Mouse (Mus musculus): ENCODE data around the gene Tox4. TPM values are rescaled to one million over a fixed set of nuclear protein-coding genes. Genes with fewer than 3 reads are reported as not detected.
"Not testable (repeated sequence)": the region's sequence is repeated elsewhere in the genome, so short reads cannot be mapped to it uniquely, and the experiment has no call there.

Gene Tox4
- total RNA-seq (2017): 55.7 and 61.0 TPM in 2 replicates

DNA sequence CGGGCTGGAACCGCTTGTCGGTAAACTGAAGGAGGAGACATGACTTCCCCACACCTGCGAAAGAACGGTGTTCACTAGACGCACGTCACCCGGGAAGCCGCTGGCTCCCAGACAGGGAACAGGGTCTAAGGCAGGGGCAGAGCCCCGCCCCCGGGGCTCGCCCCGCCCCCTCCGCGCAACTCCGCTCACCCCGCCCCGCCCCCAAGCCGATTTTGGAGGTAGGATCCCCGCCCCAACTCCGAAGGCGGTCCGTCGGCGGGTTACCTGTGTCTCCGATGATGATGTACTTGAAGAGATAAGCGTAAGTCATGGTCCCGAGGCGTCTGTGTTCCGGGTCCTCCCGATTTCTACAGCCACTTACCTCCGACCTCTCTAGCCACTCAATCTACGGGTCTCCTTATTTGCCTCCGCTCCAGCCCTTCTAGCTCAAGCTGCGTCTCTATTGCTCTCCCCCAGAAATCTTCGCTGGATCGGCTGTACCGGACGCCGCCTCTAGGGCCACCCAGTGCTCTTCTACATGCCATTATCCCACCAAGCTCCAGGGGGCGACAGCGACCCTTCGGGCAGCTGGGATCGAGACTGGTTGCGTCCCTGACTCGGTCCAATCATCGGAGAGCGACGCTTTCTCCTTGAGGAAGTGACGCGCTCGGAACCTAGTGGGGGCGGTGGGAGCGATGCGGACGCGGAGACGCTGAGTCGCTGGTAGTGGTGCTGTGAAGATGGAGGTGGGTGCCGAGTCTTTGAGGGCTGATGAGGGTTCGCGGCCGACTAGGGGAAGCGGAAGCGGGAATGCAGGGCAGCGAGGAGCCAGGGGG is at the start of gene Tox4, which contains the start of gene Rab2b:
Tox4 (plus strand) TSS at position 215 of the 815 bp plus-strand sequence.
Rab2b (minus strand) TSS at position 614 of the 815 bp plus-strand sequence.
- peak; percentile 97 for ATAC-seq (ENCODE audit: extremely low read depth, insufficient number of reproducible peaks, low FRiP score, poor library complexity, severe bottlenecking)

- ATAC-seq (ENCODE audit: extremely low read depth, insufficient number of reproducible peaks, low FRiP score, poor library complexity, severe bottlenecking): no peak
Observed at GRCm38 (mm10) chr14:52232249-52232648, 46.7 kb upstream of the Tox4 start.

DNA sequence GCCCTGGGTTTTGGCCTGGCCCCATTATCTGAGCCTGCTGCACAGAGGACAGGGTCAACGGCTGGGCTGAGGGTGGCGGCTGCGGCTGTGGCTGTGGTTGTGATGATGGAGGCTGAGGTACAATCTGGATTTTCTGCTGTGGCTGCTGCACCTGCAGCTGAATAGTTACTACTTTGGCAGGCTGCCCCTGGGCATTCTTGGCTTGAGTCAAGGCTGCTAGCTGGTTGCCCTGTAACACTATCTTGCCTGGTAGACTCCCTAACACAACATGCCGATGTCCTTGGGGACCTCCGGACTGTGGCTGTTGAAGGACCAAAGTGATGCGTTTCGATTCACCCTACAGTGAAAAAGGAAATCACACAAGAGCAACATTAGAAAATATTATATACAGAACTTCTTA is 43.8 kb upstream of the Tox4 start:
- no peak for ATAC-seq (ENCODE audit: extremely low read depth, insufficient number of reproducible peaks, low FRiP score, poor library complexity, severe bottlenecking)

DNA sequence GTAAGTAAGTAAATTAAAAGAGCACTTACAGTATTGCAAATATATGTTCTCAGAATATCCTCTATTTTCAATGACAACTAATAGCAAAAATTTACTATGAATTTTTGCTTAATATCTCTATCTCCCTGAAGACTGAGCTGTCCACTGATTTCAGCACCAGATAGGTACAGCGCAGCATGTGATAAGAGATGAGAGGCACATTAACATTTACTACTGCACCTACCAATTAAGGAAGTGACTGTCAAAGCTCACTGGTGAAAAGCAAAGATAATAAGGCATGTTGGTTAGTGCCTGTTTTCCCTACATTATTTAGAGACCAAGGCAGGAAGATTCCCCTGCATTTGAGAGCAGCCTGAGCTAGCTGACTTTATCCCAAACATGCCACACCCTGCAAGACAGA is 42.7 kb upstream of the Tox4 start:
- no peak for ATAC-seq (ENCODE audit: extremely low read depth, insufficient number of reproducible peaks, low FRiP score, poor library complexity, severe bottlenecking)

GRCm38 (mm10) chr14:52244041-52244689 is 34.8 kb upstream of the Tox4 start:
- ATAC-seq (ENCODE audit: extremely low read depth, insufficient number of reproducible peaks, low FRiP score, poor library complexity, severe bottlenecking): peak; percentile 100

DNA sequence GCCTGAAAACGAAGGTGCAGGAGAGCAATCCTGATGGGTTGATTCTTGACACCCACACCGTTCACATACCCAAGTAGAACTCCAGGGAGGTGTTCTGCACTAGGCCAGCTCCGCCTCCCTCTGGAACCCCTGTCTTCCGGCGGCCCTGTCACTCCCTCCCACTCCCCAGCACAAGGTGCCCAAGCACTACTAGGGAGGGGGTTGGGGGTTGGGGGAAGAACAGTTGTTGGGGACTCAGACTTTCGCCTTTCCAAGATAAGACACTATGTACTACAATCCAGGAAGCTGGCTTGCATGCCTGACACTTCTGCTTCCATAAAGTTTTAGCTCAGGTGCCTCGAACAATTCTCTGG is 34.3 kb upstream of the Tox4 start:
- no peak for ATAC-seq (ENCODE audit: extremely low read depth, insufficient number of reproducible peaks, low FRiP score, poor library complexity, severe bottlenecking)

- no peak for ATAC-seq (ENCODE audit: extremely low read depth, insufficient number of reproducible peaks, low FRiP score, poor library complexity, severe bottlenecking)
Observed at GRCm38 (mm10) chr14:52246129-52246528, 32.8 kb upstream of the Tox4 start.

- ATAC-seq (ENCODE audit: extremely low read depth, insufficient number of reproducible peaks, low FRiP score, poor library complexity, severe bottlenecking): no peak
Observed at GRCm38 (mm10) chr14:52256311-52257175, 22.4 kb upstream of the Tox4 start.

GRCm38 (mm10) chr14:52257484-52258213 is 21.3 kb upstream of the Tox4 start, which contains the start of gene Chd8:
Chd8 (minus strand) TSS chr14:52257780.
- ATAC-seq (ENCODE audit: extremely low read depth, insufficient number of reproducible peaks, low FRiP score, poor library complexity, severe bottlenecking): peak; percentile 99

- ATAC-seq (ENCODE audit: extremely low read depth, insufficient number of reproducible peaks, low FRiP score, poor library complexity, severe bottlenecking): no peak
Observed at GRCm38 (mm10) chr14:52272781-52273180, 6.2 kb upstream of the Tox4 start.

GRCm38 (mm10) chr14:52277210-52277609 is 1.7 kb upstream of the Tox4 start:
- ATAC-seq (ENCODE audit: extremely low read depth, insufficient number of reproducible peaks, low FRiP score, poor library complexity, severe bottlenecking): no peak

GRCm38 (mm10) chr14:52279747-52280120 is 788 bp downstream of the Tox4 start:
- ATAC-seq (ENCODE audit: extremely low read depth, insufficient number of reproducible peaks, low FRiP score, poor library complexity, severe bottlenecking): no peak

- ATAC-seq (ENCODE audit: extremely low read depth, insufficient number of reproducible peaks, low FRiP score, poor library complexity, severe bottlenecking): no peak
Observed at GRCm38 (mm10) chr14:52283629-52284028, 4.7 kb downstream of the Tox4 start.

- ATAC-seq (ENCODE audit: extremely low read depth, insufficient number of reproducible peaks, low FRiP score, poor library complexity, severe bottlenecking): no peak
Observed at GRCm38 (mm10) chr14:52284191-52284590, 5.2 kb downstream of the Tox4 start.

DNA sequence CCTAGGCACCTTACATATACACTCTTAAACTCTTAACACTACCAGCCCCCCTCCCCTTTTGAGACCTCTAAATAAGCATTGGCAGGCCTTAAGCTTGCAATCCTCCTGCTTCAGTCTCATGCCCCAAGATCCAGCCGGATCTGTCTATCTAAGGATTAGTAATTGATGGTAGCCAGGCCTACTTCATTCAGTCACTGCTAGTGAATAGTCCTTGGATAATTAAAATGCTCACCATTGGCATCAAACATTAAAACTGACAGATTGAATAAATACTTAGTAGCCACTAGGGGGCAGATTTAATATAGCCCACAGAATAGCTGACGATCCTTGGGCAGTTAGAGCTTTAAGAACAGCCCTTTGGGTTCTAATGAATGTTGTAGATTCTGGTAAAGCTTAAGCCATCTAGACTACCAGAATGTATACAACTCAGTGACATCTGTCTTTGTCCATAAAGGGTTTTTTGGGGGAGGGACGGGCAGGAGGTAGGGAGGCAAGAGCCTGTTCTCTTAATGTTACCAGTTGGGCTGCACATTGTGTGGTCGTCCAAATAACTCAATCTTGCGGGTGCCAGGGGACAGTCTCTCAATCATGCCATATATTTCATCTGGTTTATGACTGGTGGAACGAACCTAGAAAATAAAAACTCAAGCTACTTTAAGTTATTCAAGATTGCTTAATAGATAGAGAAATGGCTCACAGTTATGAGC is 16.8 kb downstream of the Tox4 start:
- no peak for ATAC-seq (ENCODE audit: extremely low read depth, insufficient number of reproducible peaks, low FRiP score, poor library complexity, severe bottlenecking)

DNA sequence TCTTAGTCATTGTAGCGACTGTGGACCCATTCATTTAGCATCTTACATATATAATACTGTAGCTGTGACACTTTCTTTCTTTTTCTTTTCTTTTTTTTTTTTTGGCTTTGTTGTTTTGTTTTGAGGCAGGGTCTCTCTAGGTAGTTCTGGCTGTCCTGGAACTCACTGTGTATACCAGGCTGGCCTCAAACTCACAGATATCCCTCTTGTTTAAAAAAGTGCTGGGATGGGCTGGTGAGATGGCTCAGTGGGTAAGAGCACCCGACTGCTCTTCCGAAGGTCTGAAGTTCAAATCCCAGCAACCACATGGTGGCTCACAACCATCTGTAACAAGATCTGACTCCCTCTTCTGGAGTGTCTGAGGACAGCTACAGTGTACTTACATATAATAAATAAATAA is 24.6 kb downstream of the Tox4 start:
- ATAC-seq (ENCODE audit: extremely low read depth, insufficient number of reproducible peaks, low FRiP score, poor library complexity, severe bottlenecking): not testable (repeated sequence)

DNA sequence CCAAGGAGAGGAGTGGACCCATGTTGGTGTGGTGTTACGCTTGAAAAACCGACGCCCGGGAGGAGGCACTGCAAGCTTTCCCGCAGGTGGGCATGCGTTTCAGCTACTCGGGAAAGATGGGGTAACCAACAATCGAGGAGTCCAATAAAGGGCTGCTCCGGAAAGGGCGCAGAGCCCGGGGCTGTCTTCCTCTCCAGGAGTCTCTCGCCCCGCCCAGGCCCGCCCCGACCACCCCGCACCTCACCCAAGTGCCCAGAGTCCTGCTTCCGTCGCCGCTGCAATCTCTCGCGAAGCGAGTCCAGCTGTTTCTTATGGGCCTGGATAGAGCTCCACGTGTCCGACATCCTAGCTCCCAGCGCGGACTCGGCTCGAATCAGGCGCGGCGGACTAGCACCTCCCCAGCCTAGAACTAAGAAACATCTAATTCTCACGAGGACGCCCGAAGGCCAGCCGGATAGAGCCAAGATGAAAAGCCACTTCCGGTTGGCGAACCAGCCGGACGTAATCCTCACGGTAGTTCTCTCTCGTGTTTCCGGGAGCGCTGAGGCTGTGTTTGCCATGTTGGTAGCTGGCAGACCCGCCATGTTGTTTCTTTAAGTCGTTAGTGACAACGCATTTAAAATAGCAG is 25.8 kb downstream of the Tox4 start, which contains the start of gene Mettl3:
Mettl3 (minus strand) TSS at position 485 of the 628 bp plus-strand sequence.
- ATAC-seq (ENCODE audit: extremely low read depth, insufficient number of reproducible peaks, low FRiP score, poor library complexity, severe bottlenecking): peak; percentile 95

GRCm38 (mm10) chr14:52306100-52306499 is 27.2 kb downstream of the Tox4 start:
- no peak for ATAC-seq (ENCODE audit: extremely low read depth, insufficient number of reproducible peaks, low FRiP score, poor library complexity, severe bottlenecking)
